Mouse (Mus musculus) heart, adult 2 months (tissue): ENCODE measurements at regions not wholly inside any gene's neighbourhood (a gene's known extent, or its start where the extent isn't known, plus 50 kb on each side); places are given as distances from the start of the nearest gene placed in this dataset.

Source experiments
- CTCF ChIP-seq: fragments of 200-600 bp; IDR thresholded peaks from 2 replicates; pipeline ENCODE4 v1.8.1; 2022; ENCODE audit warnings: antibody characterized with exemption, mild to moderate bottlenecking, moderate library complexity
- POLR2A ChIP-seq: fragments of 200-500 bp; IDR thresholded peaks from 2 replicates; pipeline ENCODE4 v1.6.1; 2011; ENCODE audit warnings: mild to moderate bottlenecking, low read depth, low read length, control low read depth; ENCODE audit not compliant: insufficient read depth

DNA sequence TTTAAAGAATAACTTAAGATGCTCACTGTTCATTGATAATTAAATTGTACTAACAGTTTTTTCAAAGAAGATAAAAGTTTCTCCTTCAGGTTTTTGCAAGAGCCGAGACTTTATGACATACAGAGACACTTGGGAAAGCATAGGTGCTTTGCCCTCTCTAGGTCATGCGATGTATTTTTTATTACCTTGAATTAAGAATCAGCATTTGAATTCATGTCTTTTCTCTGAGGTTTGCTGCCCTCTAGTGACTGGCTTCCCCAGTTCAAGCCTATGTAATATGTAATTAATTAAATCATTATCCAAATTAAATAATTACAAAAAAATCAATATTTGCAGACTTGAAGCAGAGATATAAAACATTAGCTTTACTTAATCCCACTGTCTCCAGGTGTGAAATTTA is 174.4 kb downstream of the Fam198b start:
- no peak for TF ChIP-seq POLR2A
- no peak; the same call in 1 of the 2 replicates for TF ChIP-seq CTCF
